Mouse (Mus musculus) embryo, embryonic 10.5 days (tissue): ENCODE data around the gene Zfp668.
"Not testable (repeated sequence)": the region's sequence is repeated elsewhere in the genome, so short reads cannot be mapped to it uniquely, and the experiment has no call there.

Experiments
- DNase-seq: peaks from one replicate; pipeline ENCODE4 v3.0.0-alpha.2; 2015; ENCODE audit warnings: low spot score

Zfp668 gene

DNA sequence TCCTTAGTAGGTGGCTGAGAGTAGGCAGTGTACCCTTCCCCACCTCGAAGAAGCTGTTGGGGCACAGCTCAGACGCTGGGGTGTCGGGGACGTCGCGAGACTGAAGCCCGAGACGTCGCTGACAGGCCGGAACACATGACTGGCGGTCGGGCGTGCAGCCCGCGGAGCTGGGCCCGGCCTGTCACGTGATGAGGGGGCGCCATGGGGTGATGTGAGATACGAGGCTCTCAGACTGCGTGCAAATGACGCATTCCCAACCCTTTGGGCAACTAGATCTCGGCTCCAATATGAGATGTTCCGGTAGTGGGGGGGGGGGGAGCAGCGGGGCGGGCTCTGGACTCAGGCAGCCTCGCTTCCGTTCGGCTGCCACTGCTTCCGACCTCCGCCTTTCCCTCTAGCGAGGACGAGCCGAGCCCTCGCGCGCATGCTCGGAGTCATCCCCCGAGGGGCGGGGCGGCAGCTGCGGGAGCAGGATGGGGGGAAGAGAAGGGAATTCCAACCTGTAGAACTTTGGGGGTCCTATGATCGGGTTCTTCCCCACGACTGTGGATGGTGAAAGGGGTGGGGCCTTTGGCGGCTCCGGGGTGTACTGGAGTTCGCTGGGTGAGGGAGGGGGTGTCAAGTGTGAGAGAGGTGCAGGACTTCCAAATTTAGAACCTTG lies 35.2 kb downstream of the Zfp668 start:
- peak; percentile 93 for DNase-seq

GRCm38 (mm10) chr7:127840886-127841285 lies 35.7 kb downstream of the Zfp668 start:
- DNase-seq, result peak; percentile 30

- not testable (repeated sequence) for DNase-seq
These were observed 36.6 kb downstream of the Zfp668 start for GRCm38 (mm10) chr7:127840031-127840430.

GRCm38 (mm10) chr7:127837878-127838277 lies 38.8 kb downstream of the Zfp668 start:
- DNase-seq, result not testable (repeated sequence)

DNA sequence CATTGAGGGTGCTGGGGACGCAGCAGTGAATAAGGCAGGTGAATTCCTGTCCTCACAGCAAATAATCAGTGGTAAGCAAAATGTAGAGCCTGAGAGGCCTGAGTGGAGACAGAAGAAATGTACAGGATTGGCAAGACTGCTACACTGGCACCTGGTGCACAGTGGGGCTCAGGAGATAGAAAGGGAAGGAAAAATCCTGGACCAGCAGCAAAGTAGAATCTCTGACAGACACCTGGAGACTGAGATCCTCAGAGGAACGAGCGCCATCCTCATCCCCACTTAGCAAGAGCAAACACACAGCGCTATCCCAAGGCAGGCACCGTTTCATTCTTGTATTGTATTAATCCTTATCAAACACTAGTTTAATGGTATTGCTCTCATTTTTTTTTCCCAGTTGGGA lies 39.2 kb downstream of the Zfp668 start:
- DNase-seq, result no peak

- DNase-seq, result no peak
These were observed 41.1 kb downstream of the Zfp668 start for GRCm38 (mm10) chr7:127835550-127835949.

DNA sequence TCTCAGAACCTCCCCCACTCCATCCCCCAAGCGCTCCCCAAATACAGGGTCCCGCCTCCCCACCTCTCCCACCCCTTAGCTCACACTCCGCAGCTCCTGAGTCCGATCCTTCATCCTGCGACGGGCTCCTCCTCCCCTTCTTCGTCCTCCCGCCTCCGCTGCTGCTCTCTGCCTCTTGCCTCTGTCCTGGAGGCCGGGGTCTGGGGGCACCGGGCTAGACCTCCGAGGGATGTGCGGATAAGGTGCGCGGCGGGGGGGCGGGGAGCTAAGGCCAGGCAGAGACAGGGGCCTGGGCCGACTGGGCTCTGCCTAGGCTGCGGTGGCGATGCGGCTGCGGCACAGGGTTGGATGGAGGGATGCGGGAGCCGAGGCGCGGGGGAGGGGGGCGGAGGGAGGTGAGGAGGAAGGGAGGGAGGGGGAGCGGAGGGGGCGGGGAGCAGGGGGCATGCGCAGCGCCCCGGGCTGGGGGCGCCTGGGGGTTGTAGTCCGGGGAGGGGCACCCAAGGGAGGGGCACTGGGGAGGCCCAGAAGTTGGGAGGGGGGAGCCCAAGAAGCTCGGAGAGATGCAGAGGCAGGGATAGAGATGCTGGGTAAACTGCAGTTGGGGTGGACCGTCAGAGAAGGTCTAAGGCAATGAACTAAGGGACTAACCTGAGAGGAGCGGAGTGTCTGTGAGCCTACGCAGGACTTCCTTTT lies 52.3 kb downstream of the Zfp668 start, which contains the start of the genes Stx4a and Stx1b:
Stx4a (plus strand) TSS at position 119 of the 696 bp plus-strand sequence.
Stx1b (minus strand) TSS at position 374 of the 696 bp plus-strand sequence.
- peak; percentile 73 for DNase-seq

DNA sequence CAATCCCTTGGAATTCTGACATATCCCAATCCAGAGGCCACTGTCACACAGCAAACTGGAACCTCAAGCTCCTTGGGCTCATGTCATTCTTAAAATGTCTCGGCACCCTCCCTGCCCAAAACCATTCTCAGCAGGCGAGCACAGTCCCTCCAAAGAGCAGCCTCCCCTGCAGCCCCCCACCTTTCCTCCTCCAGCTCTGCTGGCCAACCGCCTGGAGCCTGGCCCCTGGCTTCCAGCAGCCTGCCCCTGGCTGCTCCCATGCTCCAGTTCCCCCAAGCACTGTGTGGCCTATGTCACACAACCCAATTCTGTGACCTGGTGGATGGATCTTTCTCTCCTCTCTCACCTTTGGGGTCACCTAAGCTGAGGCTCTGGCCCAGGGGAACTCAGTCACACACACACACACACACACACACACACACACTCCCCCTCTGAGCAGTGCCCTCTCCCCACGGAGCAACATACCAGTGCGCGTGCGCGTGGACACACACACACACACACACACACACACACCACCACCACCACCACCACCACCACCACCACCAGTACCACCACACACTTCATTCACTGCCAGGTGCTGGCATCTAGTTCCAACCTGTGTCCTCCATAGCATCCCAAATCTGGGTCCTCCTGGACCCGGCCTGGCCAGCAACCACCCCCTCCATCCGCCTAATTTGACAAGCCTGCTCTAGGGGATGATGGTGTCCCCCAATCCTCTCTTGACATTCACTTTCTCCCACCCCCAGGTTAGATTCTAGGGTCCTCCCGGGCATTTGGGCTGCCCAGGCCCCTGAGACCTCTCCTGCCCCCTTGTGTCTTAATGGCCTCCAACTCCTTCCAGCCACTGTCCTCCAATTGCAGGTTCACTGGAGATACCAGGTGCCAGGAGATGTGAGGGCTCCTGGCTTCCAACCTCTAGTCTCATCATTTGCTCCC lies 53.1 kb downstream of the Zfp668 start:
- peak; percentile 44 for DNase-seq

DNA sequence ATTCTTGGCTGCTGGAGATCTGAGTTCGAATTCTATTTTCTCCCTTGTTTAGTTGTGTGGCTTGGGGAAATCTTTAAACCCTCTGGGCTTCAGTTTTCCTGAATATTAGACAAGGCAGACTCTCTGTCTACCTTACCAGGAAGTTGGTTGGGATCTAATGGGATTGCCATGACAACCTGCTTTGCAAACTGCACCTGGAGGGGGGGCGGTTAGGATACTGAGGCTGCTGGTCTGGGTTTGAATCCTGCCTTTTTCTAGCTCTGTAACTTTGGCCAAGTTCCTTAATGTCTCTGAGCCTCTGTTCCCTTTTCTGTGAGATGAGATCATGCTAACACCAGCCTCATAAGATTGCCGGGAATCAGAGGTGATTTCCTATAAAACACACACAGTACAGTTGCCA lies 54.1 kb downstream of the Zfp668 start:
- DNase-seq, result no peak

- DNase-seq, result no peak
These were observed 55.7 kb downstream of the Zfp668 start for GRCm38 (mm10) chr7:127820836-127821509.

DNA sequence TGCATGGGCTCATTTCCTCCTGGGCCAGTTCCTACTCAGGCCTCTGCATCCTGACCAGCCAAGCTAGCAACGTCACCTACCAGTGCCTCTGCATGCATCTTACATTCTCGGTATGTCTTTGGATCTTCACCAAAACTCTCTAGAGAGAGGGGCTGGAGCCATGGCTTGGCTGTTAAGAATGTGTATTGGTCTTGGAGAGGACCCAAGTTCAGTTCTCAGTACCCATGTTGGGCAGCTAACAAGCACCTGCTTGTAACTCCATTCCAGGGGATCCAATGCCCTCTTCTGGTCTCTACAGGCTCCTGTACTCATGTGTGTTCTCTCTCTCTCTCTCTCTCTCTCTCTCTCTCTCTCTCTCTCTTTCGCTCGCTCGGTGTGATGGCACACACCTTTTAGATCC lies 58.9 kb downstream of the Zfp668 start:
- DNase-seq, result no peak

GRCm38 (mm10) chr7:127817053-127817452 lies 59.6 kb downstream of the Zfp668 start:
- no peak for DNase-seq

- DNase-seq, result peak; percentile 19
These were observed 60.4 kb downstream of the Zfp668 start for GRCm38 (mm10) chr7:127815954-127816821.

DNA sequence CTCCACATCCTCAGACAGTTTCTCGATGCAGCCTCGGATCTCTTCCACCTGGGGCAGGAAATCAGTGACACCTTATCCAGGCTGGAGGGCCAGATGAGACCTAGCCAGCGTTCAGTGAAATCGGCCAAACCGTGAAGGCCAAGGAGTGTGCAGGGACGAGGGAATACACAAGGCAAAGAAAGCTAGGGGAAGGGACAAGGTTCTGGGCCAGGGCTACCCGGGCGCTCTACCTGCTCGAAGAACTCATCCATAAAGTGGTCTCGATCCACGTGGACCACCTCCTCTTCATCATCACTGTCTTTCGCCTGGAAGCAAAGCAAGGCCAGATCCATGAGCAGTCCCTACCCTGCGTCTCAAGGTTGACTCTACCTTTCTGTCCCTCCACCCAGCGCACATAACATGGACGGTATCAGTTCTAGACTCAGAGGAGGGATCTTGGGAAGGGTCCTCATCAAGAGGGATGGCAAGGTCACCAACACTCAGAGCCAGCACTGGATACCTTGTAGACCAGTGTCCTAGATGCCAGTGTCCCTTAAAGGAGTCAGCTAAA lies 61.4 kb downstream of the Zfp668 start:
- no peak for DNase-seq

DNA sequence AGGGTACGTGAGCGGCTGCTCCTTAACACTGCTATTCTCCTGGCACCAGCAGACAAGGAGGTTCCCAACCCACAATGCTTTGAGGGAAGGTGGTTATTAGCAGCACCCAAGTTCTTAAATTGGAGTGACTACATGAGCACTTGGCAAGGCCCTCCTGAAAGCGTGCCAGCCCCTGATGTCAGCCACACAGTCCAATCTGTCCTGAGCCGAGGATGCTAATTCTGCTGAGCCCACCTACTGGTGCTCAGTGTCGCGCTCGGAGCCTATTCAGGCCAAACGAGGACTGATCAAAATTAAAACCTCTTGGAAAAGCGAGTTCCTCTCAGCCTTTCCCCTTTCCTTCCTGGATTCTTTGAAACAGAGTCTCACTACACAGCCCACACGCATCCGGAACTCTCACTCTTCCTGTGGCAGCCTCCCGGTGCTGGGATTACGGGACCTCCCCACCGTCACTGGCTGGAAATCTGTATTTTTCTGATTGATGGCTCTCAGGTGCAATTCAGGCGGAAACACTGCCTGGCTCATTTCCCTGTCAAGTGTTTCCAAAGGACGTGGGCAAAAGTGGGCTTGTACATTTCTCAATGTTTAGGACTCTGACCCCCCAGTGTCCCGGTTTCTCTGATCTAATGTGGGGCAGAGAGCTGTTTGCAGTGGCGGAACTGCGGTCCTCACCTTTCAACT lies 62.2 kb downstream of the Zfp668 start:
- no peak for DNase-seq

GRCm38 (mm10) chr7:127813821-127814220 lies 62.8 kb downstream of the Zfp668 start:
- DNase-seq, result no peak
